Comparison of ENCODE assay signal across 24 mouse cellular contexts in genomic region chr13:76857024-76857423, GRCm38 (mm10).
A peak's percentile ranks its signal among the peaks of the same experiment; 100 is the strongest.
DNase-seq lines count a peak whose midpoint lies in the region; ATAC-seq lines count a peak whose summit lies in the region.
"Had no signal": no experiment of that assay in that cellular context is flagged by ENCODE, and none has a peak within 500 bp of the region (broad histone marks: within the 10 kb centered on the region; RNA-seq: fewer than 3 reads in every experiment).

No protein-coding gene starts in this region.

- H3K4me2 ChIP-seq in forebrain, embryonic 13.5 days = no peak overlapping the region
- H3K4me2 ChIP-seq in forebrain, embryonic 11.5 days (ENCODE audit: low read depth, low read length, severe bottlenecking) = no peak overlapping the region
- H3K4me2 ChIP-seq in forebrain, embryonic 16.5 days (ENCODE audit: low read length) = no peak overlapping the region
- H3K4me2 ChIP-seq: embryonic facial prominence, embryonic 12.5 days had no signal

- H3K9ac ChIP-seq in forebrain, embryonic 13.5 days = no peak overlapping the region
- H3K9ac ChIP-seq in forebrain, embryonic 11.5 days (ENCODE audit: low read length) = no peak overlapping the region
- H3K9ac ChIP-seq in forebrain, embryonic 16.5 days (replicated peaks; ENCODE audit: low read depth, low read length) = no peak overlapping the region
- H3K9ac ChIP-seq: embryonic facial prominence, embryonic 12.5 days had no signal

- WGBS in forebrain, embryonic 13.5 days = 72% methylated on average over 5 of the region's 5 CpGs
- WGBS in forebrain, embryonic 11.5 days = 74% methylated on average over 5 of the region's 5 CpGs
- WGBS in forebrain, embryonic 16.5 days = 48% methylated on average over 5 of the region's 5 CpGs
- 86% methylated on average over 5 of the region's 5 CpGs for WGBS in forebrain, embryonic 10.5 days

- 0 out of 2 replicates have a peak, but pooled peaks cover 5% of the 10 kb centered on the region for H3K4me1 ChIP-seq in forebrain, embryonic 13.5 days
- no peaks in the 10 kb centered on the region for H3K4me1 ChIP-seq in forebrain, embryonic 11.5 days (replicated peaks; ENCODE audit: control insufficient read depth, insufficient read depth, low read length)
- no peaks in the 10 kb centered on the region for H3K4me1 ChIP-seq in forebrain, embryonic 16.5 days (replicated peaks; ENCODE audit: control insufficient read depth, insufficient read depth, low read length)
- peaks cover 24% of the 10 kb centered on the region for H3K4me1 ChIP-seq in forebrain, embryonic 10.5 days

- 0 out of 2 replicates have a peak, but pooled peaks have one; percentile 50 for ATAC-seq in forebrain, embryonic 13.5 days
- no peak for ATAC-seq in forebrain, embryonic 11.5 days (replicated peaks; ENCODE audit: low FRiP score)
- ATAC-seq in forebrain, embryonic 16.5 days = peak; percentile 49
- ATAC-seq in erythroblast, adult 5-6 weeks (replicated peaks; ENCODE audit: low FRiP score, poor library complexity, severe bottlenecking) = no peak
- ATAC-seq: activated CD4-positive, CD25-positive, alpha-beta regulatory T cell, adult 4 months; CD4-positive, CD25-positive, alpha-beta regulatory T cell, adult 4 months; Patski had no signal

- no peak for DNase-seq in forebrain, embryonic 11.5 days (ENCODE audit: low spot score)
- DNase-seq in forebrain, embryonic 10.5 days (ENCODE audit: extremely low spot score, low spot score) = no peak
- DNase-seq in brain, adult 2 months (ENCODE audit: low read depth, low spot score) = peak; percentile 16
- DNase-seq: adrenal gland, adult 8-10 months; adrenal gland, postnatal 14 days; adrenal gland, postnatal 36 days; B cell, adult 2 months; cerebellum, adult 11-12 months; cerebellum, adult 2 months; cerebellum, adult 9-10 months; cerebellum, postnatal 10 days; cerebellum, postnatal 25 days; gastrocnemius, adult 2 months had no signal

- H3K27me3 ChIP-seq in forebrain, embryonic 13.5 days = no peaks in the 10 kb centered on the region
- H3K27me3 ChIP-seq in forebrain, embryonic 11.5 days (ENCODE audit: control insufficient read depth, insufficient read depth, low read length) = no peaks in the 10 kb centered on the region
- no peaks in the 10 kb centered on the region for H3K27me3 ChIP-seq in forebrain, embryonic 16.5 days (replicated peaks; ENCODE audit: control insufficient read depth, insufficient read depth, low read length)
- H3K27me3 ChIP-seq in forebrain, embryonic 10.5 days (ENCODE audit: poor library complexity, severe bottlenecking) = no peaks in the 10 kb centered on the region
- H3K27me3 ChIP-seq: CH12.LX; embryonic facial prominence, embryonic 12.5 days had no signal

- no peaks in the 10 kb centered on the region for H3K9me3 ChIP-seq in forebrain, embryonic 13.5 days (replicated peaks)
- no peaks in the 10 kb centered on the region for H3K9me3 ChIP-seq in forebrain, embryonic 11.5 days (ENCODE audit: control insufficient read depth, low read length)
- H3K9me3 ChIP-seq in forebrain, embryonic 16.5 days (ENCODE audit: control insufficient read depth, low read length) = no peaks in the 10 kb centered on the region
- no peaks in the 10 kb centered on the region for H3K9me3 ChIP-seq in forebrain, embryonic 10.5 days
- H3K9me3 ChIP-seq: embryonic facial prominence, embryonic 10.5 days; embryonic facial prominence, embryonic 12.5 days; G1E had no signal

- H3K36me3 ChIP-seq in forebrain, embryonic 13.5 days (ENCODE audit: poor library complexity, severe bottlenecking) = no peaks in the 10 kb centered on the region
- H3K36me3 ChIP-seq in forebrain, embryonic 11.5 days (ENCODE audit: control insufficient read depth, insufficient read depth, low read length) = no peaks in the 10 kb centered on the region
- no peaks in the 10 kb centered on the region for H3K36me3 ChIP-seq in forebrain, embryonic 16.5 days (ENCODE audit: control insufficient read depth, insufficient read depth)
- no peaks in the 10 kb centered on the region for H3K36me3 ChIP-seq in forebrain, embryonic 10.5 days (replicated peaks)
- H3K36me3 ChIP-seq: embryonic facial prominence, embryonic 10.5 days; embryonic facial prominence, embryonic 12.5 days; G1E had no signal

- H3K27ac ChIP-seq in forebrain, embryonic 13.5 days = no peak overlapping the region
- no peak overlapping the region for H3K27ac ChIP-seq in forebrain, embryonic 11.5 days (ENCODE audit: low read depth, low read length)
- H3K27ac ChIP-seq in forebrain, embryonic 16.5 days (ENCODE audit: low read length) = no peak overlapping the region
- H3K27ac ChIP-seq in forebrain, embryonic 10.5 days = no peak overlapping the region
- H3K27ac ChIP-seq: embryonic facial prominence, embryonic 10.5 days; embryonic facial prominence, embryonic 12.5 days; gastrocnemius, adult 2 months had no signal

- H3K4me3 ChIP-seq in forebrain, embryonic 13.5 days = no peak overlapping the region
- H3K4me3 ChIP-seq in forebrain, embryonic 11.5 days (ENCODE audit: low read depth, low read length) = no peak overlapping the region
- no peak overlapping the region for H3K4me3 ChIP-seq in forebrain, embryonic 16.5 days (replicated peaks; ENCODE audit: low read length)
- no peak overlapping the region for H3K4me3 ChIP-seq in forebrain, embryonic 10.5 days
- H3K4me3 ChIP-seq: embryonic facial prominence, embryonic 10.5 days; embryonic facial prominence, embryonic 12.5 days; erythroblast, embryonic 14.5 days; gastrocnemius, adult 2 months had no signal

Comparison
In these comparisons a context has a peak if more than half of its experiments do, and no peak if none do; other contexts are left out.
1. ATAC-seq: peak in forebrain, embryonic 13.5 days (single experiment) and forebrain, embryonic 16.5 days (single experiment); none in forebrain, embryonic 11.5 days (single experiment) and erythroblast, adult 5-6 weeks (single experiment).